Mouse (Mus musculus): Measurements from ENCODE around the gene Foxc1. TPM values are rescaled to one million over a fixed set of nuclear protein-coding genes. Genes with fewer than 3 reads are reported as not detected.

Foxc1 gene
- polyA plus RNA-seq (2012), result not detected in 2 replicates

DNA sequence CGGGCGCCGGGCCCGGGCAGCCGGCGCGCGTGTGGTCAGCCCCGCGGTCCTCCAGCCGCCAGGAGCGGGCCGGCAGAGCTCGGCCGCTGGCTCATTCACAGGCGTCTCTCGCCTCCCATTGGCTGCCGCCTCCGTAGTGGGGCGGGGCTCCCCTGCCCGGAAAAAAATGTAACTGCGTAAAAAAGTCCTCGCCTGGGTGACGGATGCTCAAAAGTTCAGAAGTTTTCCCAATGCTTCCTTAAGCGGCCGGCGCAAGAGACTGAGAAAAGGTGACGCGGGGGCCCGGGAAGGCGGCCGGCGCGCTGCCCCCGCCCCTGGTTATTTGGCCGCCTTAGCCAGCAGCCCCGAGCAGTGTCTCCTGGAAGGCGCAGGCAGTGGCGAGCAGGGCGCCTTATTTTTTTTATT, at the start of gene Foxc1:
Gene Foxc1, plus strand, starts transcription at position 206 of the 405 bp plus-strand sequence.
- no peak for TF ChIP-seq GATA1 (IDR thresholded peaks at IDR 0.05; ENCODE audit: low read length)

DNA sequence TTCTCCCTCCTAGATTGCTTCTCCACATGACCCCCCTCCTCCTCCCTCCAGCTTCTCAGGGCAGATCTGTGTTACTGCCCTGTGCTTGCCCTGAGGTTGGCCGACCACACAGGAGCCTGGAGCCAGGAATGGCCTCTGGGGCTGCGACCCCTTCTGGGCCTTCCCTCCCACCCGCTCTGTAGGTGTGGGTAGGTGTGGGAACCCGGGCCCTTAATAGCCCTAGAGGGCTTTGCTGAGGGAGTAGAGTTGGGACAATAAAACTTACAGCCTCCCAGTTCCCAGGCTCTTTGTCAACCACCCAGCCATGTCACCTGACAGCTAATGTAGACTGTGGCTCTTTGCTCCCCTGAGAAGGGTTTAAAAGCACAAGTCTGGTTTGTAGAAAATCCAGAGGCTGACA, 46.0 kb upstream of the Foxc1 start:
- TF ChIP-seq GATA1 (IDR thresholded peaks at IDR 0.05; ENCODE audit: low read length), result no peak

DNA sequence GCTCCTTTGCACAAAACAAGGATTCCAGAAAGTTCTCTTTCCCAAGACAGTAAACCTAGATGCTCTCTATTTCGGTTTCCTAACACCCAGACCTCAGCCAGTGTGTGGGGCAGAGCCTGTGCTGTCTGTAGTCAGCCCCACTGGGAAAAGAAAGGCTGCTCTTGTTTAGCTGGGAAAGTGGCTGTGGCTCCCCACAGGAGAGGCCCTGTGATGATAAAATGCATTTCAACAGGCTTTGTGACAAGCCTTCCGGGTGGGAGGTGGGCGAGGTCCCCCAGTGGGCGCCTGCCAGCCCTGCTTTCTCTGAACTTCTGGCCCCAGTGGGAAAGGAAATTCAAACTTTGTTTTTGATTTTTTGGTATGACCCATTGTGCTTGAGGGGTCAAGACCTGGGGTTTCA, 45.4 kb upstream of the Foxc1 start:
- TF ChIP-seq GATA1 (IDR thresholded peaks at IDR 0.05; ENCODE audit: low read length), result no peak

DNA sequence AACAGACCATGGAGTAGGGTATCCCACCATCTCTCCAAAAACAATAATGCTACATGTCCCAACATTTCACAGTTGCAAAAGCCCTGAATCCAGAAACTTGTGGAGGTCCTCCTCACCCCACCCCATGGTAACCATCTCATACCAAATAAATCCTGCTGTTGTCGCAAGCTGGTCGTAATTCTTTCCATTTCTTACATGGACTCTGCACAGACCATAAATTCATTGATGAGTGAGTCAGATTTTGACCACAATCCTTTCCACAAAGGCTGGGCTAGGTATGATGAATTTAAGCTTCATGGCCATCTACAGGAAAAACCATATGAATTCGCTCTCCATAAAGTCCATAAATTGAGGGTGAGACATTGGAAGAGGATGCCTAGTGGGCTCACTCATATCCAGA, 42.0 kb upstream of the Foxc1 start:
- TF ChIP-seq GATA1 (IDR thresholded peaks at IDR 0.05; ENCODE audit: low read length), result no peak

DNA sequence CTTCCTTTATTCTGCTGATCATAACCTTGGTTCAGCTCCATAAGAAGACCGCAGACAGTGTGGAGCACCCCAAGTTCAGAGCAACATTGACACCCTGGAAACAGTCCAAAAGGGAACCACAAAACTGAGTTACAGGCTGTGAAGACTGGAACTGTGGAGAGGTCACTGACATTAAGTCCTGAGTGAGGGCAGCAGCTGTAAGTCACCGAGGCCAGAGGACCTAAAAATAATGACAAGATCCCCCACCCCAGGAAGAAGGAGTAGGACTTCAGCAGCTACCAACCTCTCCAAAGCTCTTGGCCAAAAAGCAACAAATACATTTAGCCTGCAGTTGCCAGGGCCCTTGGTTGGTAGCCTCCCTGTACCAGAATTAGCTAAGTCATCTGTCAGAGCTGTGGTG, 40.9 kb upstream of the Foxc1 start:
- no peak for TF ChIP-seq GATA1 (IDR thresholded peaks at IDR 0.05; ENCODE audit: low read length)

DNA sequence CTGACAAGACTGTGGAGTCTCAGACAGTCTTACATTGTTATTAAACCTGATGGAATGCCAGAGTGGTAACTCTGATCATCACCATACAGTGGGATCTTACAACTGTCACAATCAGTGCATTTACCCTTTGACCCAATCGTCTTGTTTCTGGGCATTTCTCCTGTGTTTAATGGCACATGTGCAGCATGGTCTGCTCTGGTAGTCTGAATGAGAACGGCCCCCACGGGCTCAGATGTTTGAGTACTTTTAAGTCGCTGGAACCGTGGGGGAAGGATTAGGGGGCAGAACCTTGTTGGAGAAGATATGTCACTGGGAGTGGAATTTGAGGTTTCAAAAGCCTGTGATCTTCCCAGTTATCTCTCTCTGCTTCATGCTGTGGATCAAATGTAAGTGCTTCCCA, 33.6 kb upstream of the Foxc1 start:
- no peak for TF ChIP-seq GATA1 (IDR thresholded peaks at IDR 0.05; ENCODE audit: low read length)

DNA sequence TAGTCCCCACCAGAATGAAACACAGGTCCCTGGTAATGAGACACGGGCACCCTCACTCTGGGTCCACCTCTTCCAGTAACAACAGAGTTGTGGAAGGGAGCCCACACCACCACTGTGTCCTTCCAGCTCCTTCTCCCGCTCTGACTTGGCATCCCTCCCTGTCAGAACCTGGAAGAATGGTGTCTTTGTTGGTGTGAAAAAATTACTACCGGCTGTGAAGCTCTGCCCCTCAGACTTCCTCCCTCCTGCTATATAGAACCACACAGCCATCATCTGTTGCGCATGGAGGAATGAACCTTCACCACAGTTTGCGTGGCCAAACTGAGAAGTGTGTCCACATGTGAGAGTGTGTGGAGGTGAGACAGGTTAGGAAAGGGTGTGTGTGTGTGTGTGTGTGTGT, 30.7 kb upstream of the Foxc1 start:
- no peak for TF ChIP-seq GATA1 (IDR thresholded peaks at IDR 0.05; ENCODE audit: low read length)

DNA sequence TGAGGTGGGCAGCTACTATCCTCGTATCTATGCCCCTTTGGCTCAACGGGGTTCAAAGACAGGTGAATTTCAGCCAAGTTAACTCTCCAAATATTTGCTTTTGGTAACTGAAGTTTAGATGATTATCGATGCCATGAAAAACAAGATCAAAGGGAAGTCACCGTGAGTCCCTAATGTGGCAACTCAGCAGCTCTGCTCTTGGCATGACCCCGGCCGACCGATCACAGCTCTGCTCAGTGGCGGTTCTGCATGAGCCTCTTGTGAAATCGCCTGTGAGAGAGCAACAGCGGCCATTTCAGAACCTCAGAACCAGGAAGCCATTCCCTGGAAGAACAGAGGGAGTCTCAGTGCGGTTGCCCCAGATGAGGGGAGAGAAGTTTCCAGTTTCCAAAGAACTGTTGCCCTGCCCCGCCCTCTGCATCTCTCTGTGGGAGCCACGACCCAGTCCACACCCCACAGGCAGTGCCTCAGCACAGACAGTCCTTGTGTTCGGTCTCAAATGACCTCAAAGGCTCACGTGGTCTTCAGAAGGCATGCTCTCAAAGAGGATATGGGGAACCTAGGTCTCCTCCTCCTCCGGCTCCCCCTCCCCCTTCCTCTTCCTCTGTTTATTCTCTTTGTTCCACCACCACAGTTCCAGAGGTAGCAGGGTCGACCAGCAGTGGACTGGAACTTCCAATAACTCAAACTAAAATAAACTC, 27.0 kb upstream of the Foxc1 start:
- TF ChIP-seq GATA1 (IDR thresholded peaks at IDR 0.05; ENCODE audit: low read length), result no peak

DNA sequence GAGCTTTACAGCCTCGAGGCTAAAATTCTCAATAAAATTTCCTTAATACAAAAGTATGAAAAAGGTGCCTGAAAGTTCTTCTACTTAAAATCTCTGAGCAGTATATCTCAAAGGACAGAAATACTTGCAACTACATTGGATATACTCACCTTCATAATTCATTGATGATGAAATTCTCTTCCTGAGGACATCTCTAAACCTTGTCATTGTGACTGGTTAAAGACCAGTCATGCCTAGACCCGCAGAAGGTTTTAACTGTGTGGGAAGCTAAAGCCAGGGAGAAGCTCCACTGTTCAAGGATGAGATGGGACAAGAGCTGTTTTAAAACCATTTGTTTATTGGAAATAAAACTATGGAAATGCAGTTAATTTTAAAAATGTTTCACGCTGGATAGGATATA, 26.1 kb upstream of the Foxc1 start:
- TF ChIP-seq GATA1 (IDR thresholded peaks at IDR 0.05; ENCODE audit: low read length), result no peak

DNA sequence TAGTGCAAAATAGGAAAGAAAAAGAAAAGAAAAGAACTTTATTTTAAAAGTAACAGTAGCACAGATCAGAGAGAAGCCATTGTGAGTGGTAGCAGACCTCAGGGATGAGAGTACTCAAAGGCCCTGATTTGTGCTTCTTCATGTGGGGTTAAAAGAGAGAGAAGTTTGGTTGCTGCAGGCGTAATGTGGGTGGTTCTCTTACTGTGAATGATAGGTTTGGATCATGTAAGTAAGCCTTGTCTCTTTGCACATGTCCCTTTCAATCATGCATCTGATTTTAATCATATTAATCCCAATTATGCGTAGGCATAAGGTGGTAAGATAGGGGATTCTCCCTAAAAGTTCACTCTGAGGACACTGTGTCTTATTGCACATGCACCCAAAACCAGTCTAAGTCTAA, 24.4 kb upstream of the Foxc1 start:
- no peak for TF ChIP-seq GATA1 (IDR thresholded peaks at IDR 0.05; ENCODE audit: low read length)

DNA sequence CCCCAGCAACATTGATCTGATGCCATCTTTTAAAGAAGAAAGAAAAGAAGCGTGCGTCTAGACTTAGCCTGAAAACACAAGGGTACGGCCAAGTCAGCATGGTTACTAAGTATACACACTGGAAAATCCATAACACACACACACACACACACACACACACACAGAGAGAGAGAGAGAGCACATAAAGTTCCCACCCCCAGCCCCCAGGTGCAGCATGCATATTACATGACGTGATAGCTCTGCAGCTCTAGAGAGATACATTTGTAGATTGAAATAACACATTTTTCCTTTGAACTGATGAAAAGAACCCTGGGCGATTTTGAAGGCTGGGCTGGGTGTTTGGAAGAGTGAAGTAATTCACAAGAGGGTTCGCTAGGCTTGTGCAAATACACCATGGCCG, 21.7 kb upstream of the Foxc1 start:
- no peak for TF ChIP-seq GATA1 (IDR thresholded peaks at IDR 0.05; ENCODE audit: low read length)

DNA sequence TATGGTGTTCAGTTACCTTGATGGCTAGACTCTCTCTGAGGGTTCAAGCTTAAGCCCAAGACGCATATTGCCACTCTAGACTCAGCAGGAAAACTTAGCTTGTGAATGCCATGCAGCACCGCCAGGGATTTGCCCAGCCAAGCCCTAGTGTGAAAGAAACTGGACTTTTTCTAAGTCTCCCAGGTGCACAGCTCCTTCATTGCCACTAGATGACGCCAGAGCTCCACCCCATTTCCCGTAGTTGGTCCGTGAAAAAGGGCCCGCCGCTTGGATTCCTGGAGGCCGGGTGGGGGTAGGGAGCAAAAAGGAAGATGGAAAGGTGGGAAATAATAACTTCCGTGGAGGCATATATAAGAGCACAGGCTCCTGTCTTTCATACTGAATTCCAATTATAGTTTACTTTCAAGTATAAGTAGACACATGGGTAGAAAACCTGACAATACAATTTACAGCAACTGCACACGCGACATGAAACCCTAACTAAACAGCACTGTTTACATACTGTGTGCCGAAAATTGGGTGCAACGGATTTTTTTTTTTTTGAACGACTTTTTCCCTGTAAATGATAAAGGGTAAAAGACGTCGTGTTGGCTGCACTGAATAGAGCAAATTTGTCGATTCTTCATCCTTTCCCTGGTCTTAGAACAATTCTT, 13.8 kb upstream of the Foxc1 start:
- TF ChIP-seq GATA1 (IDR thresholded peaks at IDR 0.05; ENCODE audit: low read length), result no peak

DNA sequence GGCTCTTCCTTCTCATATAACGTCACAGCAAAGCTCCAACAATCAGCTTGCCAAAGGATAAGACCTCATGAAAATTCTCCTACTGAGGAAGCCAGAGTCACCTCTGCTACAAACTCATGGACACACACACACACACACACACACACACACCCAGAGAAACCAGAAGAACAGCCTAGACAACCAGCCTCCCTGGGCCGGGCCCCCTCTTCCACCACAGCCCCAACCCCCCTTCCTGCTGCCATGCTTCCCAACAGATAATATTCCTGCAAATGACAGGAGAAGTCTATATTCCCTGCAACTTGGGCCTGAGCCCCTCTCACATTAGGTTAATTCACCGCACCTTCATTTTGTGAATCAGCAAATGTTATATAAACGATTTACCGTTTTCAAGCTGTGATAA, 13.3 kb upstream of the Foxc1 start:
- no peak for TF ChIP-seq GATA1 (IDR thresholded peaks at IDR 0.05; ENCODE audit: low read length)

DNA sequence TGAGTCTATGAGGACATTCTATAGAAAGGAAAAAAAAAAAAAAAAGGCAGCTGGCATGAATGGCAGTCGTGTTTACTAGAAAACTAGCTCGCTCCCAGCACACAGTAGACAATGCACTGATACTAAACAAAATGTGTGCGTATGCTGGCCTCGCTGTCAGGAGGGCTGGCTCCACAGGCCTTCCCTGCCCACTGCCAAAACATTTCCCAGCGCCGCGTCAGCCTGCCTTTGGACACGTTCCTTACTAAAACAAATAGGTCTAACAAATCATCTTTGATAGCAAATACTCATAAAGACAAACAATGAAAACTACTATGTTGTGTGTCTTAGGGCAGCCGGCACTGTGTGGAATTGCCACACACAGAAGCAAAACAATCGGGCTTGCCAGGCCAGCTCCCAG, 9.1 kb upstream of the Foxc1 start:
- TF ChIP-seq GATA1 (IDR thresholded peaks at IDR 0.05; ENCODE audit: low read length), result no peak

DNA sequence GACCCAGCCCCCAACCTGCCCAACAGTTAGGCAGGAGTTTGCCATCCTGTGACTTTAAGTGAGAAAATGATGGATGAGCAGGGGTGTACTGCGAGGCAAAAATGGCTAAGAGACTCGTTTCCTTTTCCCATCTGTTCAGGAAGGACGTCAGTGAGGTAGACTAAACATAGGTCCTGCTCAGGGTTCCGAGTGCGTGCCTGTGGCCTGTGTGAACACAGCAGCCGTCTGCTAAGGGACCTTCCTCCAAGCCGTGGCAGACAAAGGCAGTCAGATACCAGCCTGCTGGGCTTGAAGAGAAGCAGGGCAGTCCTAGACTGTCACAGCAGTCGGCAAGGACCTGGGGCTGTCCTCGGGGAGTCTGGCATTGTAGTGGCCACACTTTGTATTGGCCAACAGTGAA, 8.4 kb upstream of the Foxc1 start:
- TF ChIP-seq GATA1 (IDR thresholded peaks at IDR 0.05; ENCODE audit: low read length), result no peak

DNA sequence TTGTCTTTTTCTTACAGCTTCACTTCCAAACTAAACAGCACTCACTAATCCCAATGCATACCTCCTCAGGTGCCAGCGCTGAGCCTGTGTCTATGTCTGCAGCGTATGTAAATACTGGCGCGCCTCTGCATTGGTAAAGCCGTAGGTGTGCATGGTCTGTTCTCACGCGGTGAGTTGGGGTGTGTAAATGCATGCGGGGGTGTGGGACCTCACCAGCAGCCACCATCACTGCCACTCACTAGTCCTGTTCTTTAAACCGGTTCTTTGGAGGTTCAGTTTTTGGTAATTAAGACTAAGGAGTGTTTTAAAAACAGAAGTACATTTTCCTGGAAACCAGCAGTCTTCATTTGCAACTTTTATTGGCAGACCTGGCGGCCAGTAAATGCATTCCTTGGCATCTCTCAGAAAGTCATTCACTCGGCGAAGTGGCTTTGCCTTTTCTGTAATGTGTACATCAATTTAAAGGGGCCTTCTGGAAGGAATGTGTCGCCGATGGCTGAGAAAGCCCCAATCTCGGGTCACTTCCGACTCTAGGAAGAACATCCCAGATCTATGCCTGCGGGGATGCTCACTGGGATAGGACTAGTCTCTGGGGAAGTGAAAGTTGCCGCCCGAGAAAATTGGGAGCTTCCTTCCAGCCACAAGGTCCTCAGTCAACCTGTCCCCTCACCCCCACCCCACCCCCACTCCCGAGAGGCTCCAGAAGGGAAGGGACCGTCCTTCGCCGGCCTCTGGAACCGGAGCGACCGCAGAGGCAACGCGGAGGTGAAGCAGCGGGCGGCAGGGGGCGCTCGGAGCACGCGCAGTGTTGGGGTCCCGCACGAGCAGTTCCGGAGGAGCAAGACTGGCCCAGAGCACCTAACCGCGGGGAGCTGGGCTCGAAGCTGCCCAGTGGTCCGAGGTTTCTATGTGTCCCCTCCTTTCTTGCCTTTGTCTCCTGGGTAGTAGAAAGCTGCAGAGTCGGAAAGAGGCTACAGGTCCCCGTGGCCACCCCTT, 5.6 kb upstream of the Foxc1 start:
- no peak for TF ChIP-seq GATA1 (IDR thresholded peaks at IDR 0.05; ENCODE audit: low read length)
